Mouse (Mus musculus): Measurements from ENCODE around the gene Atg2b. TPM values are rescaled to one million over a fixed set of nuclear protein-coding genes. Genes with fewer than 3 reads are reported as not detected.

Gene Atg2b
- polyA plus RNA-seq, 1 experiment: 12.6 TPM

DNA sequence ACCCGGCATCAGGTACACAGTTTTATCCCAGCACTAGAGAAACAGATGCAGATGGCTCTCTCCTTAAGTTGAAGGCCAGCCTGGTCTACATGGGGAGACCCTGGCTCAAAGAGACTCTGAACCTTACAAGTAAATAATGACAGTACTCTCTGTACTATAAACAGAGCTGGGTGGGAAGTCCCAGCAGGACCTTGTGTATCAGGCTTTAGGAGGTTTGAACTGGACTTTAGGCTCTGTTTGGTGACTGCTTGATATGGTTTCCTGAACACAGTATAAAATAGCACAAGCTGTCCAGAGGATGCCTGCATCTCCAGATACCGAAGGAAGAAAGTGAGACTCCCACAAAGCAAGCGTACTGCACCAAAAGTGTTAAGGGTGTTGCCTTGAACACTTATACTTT, 1.8 kb upstream of the Atg2b start:
- Histone ChIP-seq H3K4me1 (ENCODE audit: control insufficient read depth, insufficient read depth, low read length) (peaks cover 5% of the 10 kb centered on the region; the same call in 1 of the 2 replicates), H3K4me3 (replicated peaks; ENCODE audit: extremely low read depth, low read depth, low read length) (no peak overlapping the region)
- DNase-seq: no peak
- WGBS: 89% methylated on average over 3 of the region's 3 CpGs
- no peak for TF ChIP-seq CTCF (IDR thresholded peaks at IDR 0.05; ENCODE audit: insufficient read depth, low read length)
- TF ChIP-seq POLR2A (IDR thresholded peaks at IDR 0.05; ENCODE audit: borderline replicate concordance, extremely low read depth, low read depth, low read length): no peak

GRCm38 (mm10) chr12:105683933-105684901, 794 bp downstream of the Atg2b start, which contains the start of gene Gskip:
Gene Gskip, plus strand, starts transcription at chr12:105684829.
- 1% methylated on average over 41 of the region's 41 CpGs for WGBS
- H3K4me3 ChIP-seq (replicated peaks; ENCODE audit: extremely low read depth, low read depth, low read length): peak within 1 kb of the TSS; percentile 80
- DNase-seq: peak; percentile 47
- H3K4me1 ChIP-seq (ENCODE audit: control insufficient read depth, insufficient read depth, low read length): peaks cover 5% of the 10 kb centered on the region; the same call in 1 of the 2 replicates
- TF ChIP-seq POLR2A (IDR thresholded peaks at IDR 0.05; ENCODE audit: borderline replicate concordance, extremely low read depth, low read depth, low read length) (no peak), CTCF (IDR thresholded peaks at IDR 0.05; ENCODE audit: insufficient read depth, low read length) (no peak)

GRCm38 (mm10) chr12:105678762-105679161, 6.2 kb downstream of the Atg2b start:
- no peak for DNase-seq
- WGBS: 37% methylated on average over 3 of the region's 3 CpGs
- H3K4me3 ChIP-seq (replicated peaks; ENCODE audit: extremely low read depth, low read depth, low read length): no peak overlapping the region
- H3K4me1 ChIP-seq (ENCODE audit: control insufficient read depth, insufficient read depth, low read length): no peaks in the 10 kb centered on the region; the same call in 1 of the 2 replicates
- no peak for TF ChIP-seq POLR2A (IDR thresholded peaks at IDR 0.05; ENCODE audit: borderline replicate concordance, extremely low read depth, low read depth, low read length)
- no peak for TF ChIP-seq CTCF (IDR thresholded peaks at IDR 0.05; ENCODE audit: insufficient read depth, low read length)

DNA sequence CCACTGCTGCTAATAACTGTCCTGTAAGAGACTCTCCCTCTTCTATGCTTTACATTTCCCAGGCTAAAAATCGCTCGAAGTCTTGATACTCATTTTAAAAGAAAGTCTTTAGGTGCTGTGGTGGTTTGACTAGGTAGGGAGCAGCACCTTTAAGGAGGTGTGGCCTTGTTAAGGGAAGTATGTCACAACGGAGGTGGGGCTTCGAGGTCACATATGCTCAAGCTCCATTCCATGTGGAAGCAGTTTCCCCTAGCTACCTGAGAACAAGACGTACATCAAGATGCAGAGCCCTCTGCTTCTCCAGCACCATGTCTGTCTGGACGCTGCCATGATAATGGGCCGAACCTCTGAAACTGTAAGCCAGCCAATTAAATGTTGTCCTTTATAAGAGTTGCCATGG, 6.8 kb downstream of the Atg2b start:
- TF ChIP-seq CTCF (IDR thresholded peaks at IDR 0.05; ENCODE audit: insufficient read depth, low read length): no peak
- TF ChIP-seq POLR2A (IDR thresholded peaks at IDR 0.05; ENCODE audit: borderline replicate concordance, extremely low read depth, low read depth, low read length): no peak
- no peak overlapping the region for H3K4me3 ChIP-seq (replicated peaks; ENCODE audit: extremely low read depth, low read depth, low read length)
- DNase-seq: no peak
- no peaks in the 10 kb centered on the region; the same call in 1 of the 2 replicates for H3K4me1 ChIP-seq (ENCODE audit: control insufficient read depth, insufficient read depth, low read length)
- 91% methylated on average over 7 of the region's 7 CpGs for WGBS

GRCm38 (mm10) chr12:105676274-105676673, 8.7 kb downstream of the Atg2b start:
- no peak for DNase-seq
- 96% methylated on average over 8 of the region's 8 CpGs for WGBS
- TF ChIP-seq POLR2A (IDR thresholded peaks at IDR 0.05; ENCODE audit: borderline replicate concordance, extremely low read depth, low read depth, low read length) (no peak), CTCF (IDR thresholded peaks at IDR 0.05; ENCODE audit: insufficient read depth, low read length) (no peak)
- H3K4me1 ChIP-seq (ENCODE audit: control insufficient read depth, insufficient read depth, low read length): no peaks in the 10 kb centered on the region
- no peak overlapping the region for H3K4me3 ChIP-seq (replicated peaks; ENCODE audit: extremely low read depth, low read depth, low read length)

DNA sequence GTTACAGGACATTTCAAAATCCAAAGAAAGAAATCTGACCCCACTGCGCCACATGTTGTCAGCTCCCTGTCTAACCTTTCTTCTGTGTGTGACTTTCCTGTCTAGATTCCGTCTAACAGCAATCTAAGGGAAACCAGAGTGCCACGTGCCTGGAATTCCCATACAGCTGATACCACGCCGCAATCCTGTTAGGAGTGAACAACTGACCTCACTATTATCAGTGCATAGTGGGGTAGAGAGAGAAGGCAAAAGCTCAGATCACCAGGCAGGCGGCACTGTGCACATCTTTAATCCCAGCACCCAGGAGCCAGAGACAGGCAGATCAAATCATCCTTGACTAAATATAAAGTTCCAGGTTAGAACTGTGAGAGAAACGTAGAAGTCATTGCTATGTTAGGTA, 29.2 kb downstream of the Atg2b start:
- TF ChIP-seq CTCF (IDR thresholded peaks at IDR 0.05; ENCODE audit: insufficient read depth, low read length): no peak
- TF ChIP-seq POLR2A (IDR thresholded peaks at IDR 0.05; ENCODE audit: borderline replicate concordance, extremely low read depth, low read depth, low read length): no peak
- DNase-seq: no peak
- Histone ChIP-seq H3K4me3 (replicated peaks; ENCODE audit: extremely low read depth, low read depth, low read length) (no peak overlapping the region), H3K4me1 (ENCODE audit: control insufficient read depth, insufficient read depth, low read length) (no peaks in the 10 kb centered on the region)
- 86% methylated on average over 7 of the region's 7 CpGs for WGBS

DNA sequence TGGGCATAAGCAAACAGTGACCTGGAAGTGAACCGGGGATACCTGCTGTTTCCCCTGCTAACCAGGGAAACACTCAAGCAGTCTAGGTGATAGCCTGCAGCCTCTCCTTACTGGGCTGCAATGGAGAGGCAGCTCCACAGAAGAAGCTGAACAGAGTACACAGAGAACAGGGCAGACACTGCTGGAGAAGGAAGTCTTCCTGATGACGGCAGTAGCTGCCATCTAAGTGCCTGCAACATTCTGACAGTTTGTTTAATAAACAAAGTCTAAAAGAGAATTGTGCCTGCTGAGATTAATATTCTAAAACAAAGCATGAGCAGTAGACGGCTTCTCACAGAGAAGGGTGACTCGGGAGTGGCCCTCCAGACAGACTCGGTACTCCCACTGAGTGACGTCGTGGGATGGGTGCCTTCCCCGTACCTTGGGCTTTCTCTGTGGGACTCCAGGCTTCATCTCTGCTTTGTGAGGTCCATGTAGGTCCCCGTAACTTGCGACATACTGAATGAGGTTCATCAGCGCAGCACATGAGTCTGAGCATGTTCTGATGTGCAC, 42.2 kb downstream of the Atg2b start:
- TF ChIP-seq POLR2A (IDR thresholded peaks at IDR 0.05; ENCODE audit: borderline replicate concordance, extremely low read depth, low read depth, low read length) (no peak), CTCF (IDR thresholded peaks at IDR 0.05; ENCODE audit: insufficient read depth, low read length) (no peak)
- H3K4me3 ChIP-seq (replicated peaks; ENCODE audit: extremely low read depth, low read depth, low read length): no peak overlapping the region
- WGBS: 57% methylated on average over 11 of the region's 11 CpGs

DNA sequence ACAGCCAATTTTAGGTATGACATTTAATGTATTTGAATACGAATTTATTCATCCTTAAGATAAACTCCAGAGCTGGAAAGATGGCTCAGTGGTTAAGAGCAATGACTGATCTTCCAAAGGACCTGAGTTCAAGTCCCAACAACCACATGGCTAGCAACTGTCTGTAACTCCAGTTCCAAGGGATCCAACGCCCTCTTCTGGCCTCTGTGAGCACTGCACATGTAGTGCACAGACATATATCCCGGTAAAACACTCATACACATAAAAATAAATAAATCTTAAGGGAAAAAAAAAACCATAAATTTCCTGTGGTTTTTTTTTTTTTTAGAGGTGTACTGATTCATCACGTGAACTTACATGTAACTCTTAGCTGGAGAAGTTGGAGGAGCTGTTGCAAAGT, 47.5 kb downstream of the Atg2b start:
- TF ChIP-seq CTCF (IDR thresholded peaks at IDR 0.05; ENCODE audit: insufficient read depth, low read length) (no peak), POLR2A (IDR thresholded peaks at IDR 0.05; ENCODE audit: borderline replicate concordance, extremely low read depth, low read depth, low read length) (no peak)
- 76% methylated on average over 4 of the region's 4 CpGs for WGBS
- Histone ChIP-seq H3K4me3 (replicated peaks; ENCODE audit: extremely low read depth, low read depth, low read length) (no peak overlapping the region), H3K4me1 (ENCODE audit: control insufficient read depth, insufficient read depth, low read length) (no peaks in the 10 kb centered on the region)
- no peak for DNase-seq

More for the DNA sequence above, 42.2 kb downstream of the Atg2b start:
- no peaks in the 10 kb centered on the region for H3K4me1 ChIP-seq (ENCODE audit: control insufficient read depth, insufficient read depth, low read length)
- no peak for DNase-seq

GRCm38 (mm10) chr12:105636551-105636950, 48.5 kb downstream of the Atg2b start:
- TF ChIP-seq CTCF (IDR thresholded peaks at IDR 0.05; ENCODE audit: insufficient read depth, low read length): no peak
- TF ChIP-seq POLR2A (IDR thresholded peaks at IDR 0.05; ENCODE audit: borderline replicate concordance, extremely low read depth, low read depth, low read length): no peak
- Histone ChIP-seq H3K4me1 (ENCODE audit: control insufficient read depth, insufficient read depth, low read length) (no peaks in the 10 kb centered on the region), H3K4me3 (replicated peaks; ENCODE audit: extremely low read depth, low read depth, low read length) (no peak overlapping the region)
- no peak for DNase-seq
- 91% methylated on average over 9 of the region's 9 CpGs for WGBS
